8 mouse cellular contexts compared by ENCODE assay signal in genomic region chr4:123749484-123750130, GRCm38 (mm10). TPM values are rescaled to one million over a fixed set of nuclear protein-coding genes. Genes with fewer than 3 reads are reported as not detected.
DNase-seq lines count a peak whose midpoint lies in the region; ATAC-seq lines count a peak whose summit lies in the region.

No protein-coding gene starts in this region.

- H3K4me1 ChIP-seq in embryonic facial prominence, embryonic 14.5 days (ENCODE audit: control insufficient read depth, insufficient read depth, low read length) = peaks cover 10% of the 10 kb centered on the region; the same call in 1 of the 2 replicates
- peaks cover 4% of the 10 kb centered on the region; the same call in 1 of the 2 replicates for H3K4me1 ChIP-seq in hindbrain, embryonic 11.5 days (replicated peaks; ENCODE audit: control insufficient read depth, insufficient read depth, low read length)
- peaks cover 7% of the 10 kb centered on the region for H3K4me1 ChIP-seq in limb, embryonic 11.5 days (ENCODE audit: control insufficient read depth, insufficient read depth, low read length)
- peaks cover 24% of the 10 kb centered on the region for H3K4me1 ChIP-seq in midbrain, embryonic 16.5 days (ENCODE audit: control insufficient read depth, insufficient read depth, low read length)

- peak overlapping the region; percentile 72 for H3K4me2 ChIP-seq in embryonic facial prominence, embryonic 14.5 days (ENCODE audit: low read depth, low read length)
- peak overlapping the region; percentile 59 for H3K4me2 ChIP-seq in hindbrain, embryonic 11.5 days (replicated peaks; ENCODE audit: low read depth, low read length)
- H3K4me2 ChIP-seq in limb, embryonic 11.5 days (ENCODE audit: low read depth, severe bottlenecking) = peak overlapping the region; percentile 86
- H3K4me2 ChIP-seq in midbrain, embryonic 16.5 days (ENCODE audit: low read length) = peak overlapping the region; percentile 75

- no peaks in the 10 kb centered on the region for H3K36me3 ChIP-seq in embryonic facial prominence, embryonic 14.5 days (ENCODE audit: control insufficient read depth, insufficient read depth, low read length)
- no peaks in the 10 kb centered on the region for H3K36me3 ChIP-seq in hindbrain, embryonic 11.5 days (ENCODE audit: control insufficient read depth, insufficient read depth, low read length)
- no peaks in the 10 kb centered on the region for H3K36me3 ChIP-seq in limb, embryonic 11.5 days (ENCODE audit: control insufficient read depth, insufficient read depth, low read length)
- H3K36me3 ChIP-seq in midbrain, embryonic 16.5 days (ENCODE audit: control insufficient read depth, insufficient read depth, low read length) = no peaks in the 10 kb centered on the region

- no peaks in the 10 kb centered on the region for H3K9me3 ChIP-seq in embryonic facial prominence, embryonic 14.5 days (ENCODE audit: control insufficient read depth, low read length)
- H3K9me3 ChIP-seq in hindbrain, embryonic 11.5 days (ENCODE audit: control insufficient read depth, low read length) = no peaks in the 10 kb centered on the region
- no peaks in the 10 kb centered on the region for H3K9me3 ChIP-seq in limb, embryonic 11.5 days (ENCODE audit: control insufficient read depth, low read length)
- H3K9me3 ChIP-seq in midbrain, embryonic 16.5 days (replicated peaks; ENCODE audit: control insufficient read depth, low read length, poor library complexity, severe bottlenecking) = no peaks in the 10 kb centered on the region

- H3K9ac ChIP-seq in embryonic facial prominence, embryonic 14.5 days (ENCODE audit: low read depth, low read length) = peak overlapping the region; percentile 88
- H3K9ac ChIP-seq in hindbrain, embryonic 11.5 days (ENCODE audit: low read depth, low read length) = peak overlapping the region; percentile 70
- H3K9ac ChIP-seq in limb, embryonic 11.5 days (ENCODE audit: low read length) = peak overlapping the region; percentile 77
- H3K9ac ChIP-seq in midbrain, embryonic 16.5 days (ENCODE audit: low read depth, low read length) = peak overlapping the region; percentile 93

- under 1% methylated on average over 27 of the region's 55 CpGs for WGBS in embryonic facial prominence, embryonic 14.5 days
- WGBS in hindbrain, embryonic 11.5 days = under 1% methylated on average over 45 of the region's 55 CpGs
- under 1% methylated on average over 55 of the region's 55 CpGs for WGBS in limb, embryonic 11.5 days
- WGBS in midbrain, embryonic 16.5 days = under 1% methylated on average over 50 of the region's 55 CpGs

- no peaks in the 10 kb centered on the region for H3K27me3 ChIP-seq in embryonic facial prominence, embryonic 14.5 days (replicated peaks; ENCODE audit: control insufficient read depth, insufficient read depth, low read length)
- no peaks in the 10 kb centered on the region for H3K27me3 ChIP-seq in hindbrain, embryonic 11.5 days (ENCODE audit: control insufficient read depth, insufficient read depth, low read length)
- no peaks in the 10 kb centered on the region for H3K27me3 ChIP-seq in limb, embryonic 11.5 days (ENCODE audit: control insufficient read depth, insufficient read depth, low read length)
- peaks cover 2% of the 10 kb centered on the region; the same call in 1 of the 2 replicates for H3K27me3 ChIP-seq in midbrain, embryonic 16.5 days (ENCODE audit: control insufficient read depth, insufficient read depth, low read depth, low read length)

- ATAC-seq in embryonic facial prominence, embryonic 14.5 days (ENCODE audit: low read depth) = peak; percentile 76
- ATAC-seq in hindbrain, embryonic 11.5 days (ENCODE audit: low FRiP score) = peak; percentile 86
- ATAC-seq in limb, embryonic 11.5 days (ENCODE audit: insufficient number of reproducible peaks, low FRiP score, low TSS enrichment, low read depth) = no peak
- ATAC-seq in midbrain, embryonic 16.5 days = peak; percentile 85

- DNase-seq in layer of hippocampus, postnatal 14 days (ENCODE audit: low spot score in 2 of 2) = peak; percentile 21 to 29
- no peak for DNase-seq in layer of hippocampus, adult 8-10 months (ENCODE audit: low spot score in 2 of 2)
- DNase-seq in R1 (ENCODE audit: low read depth, low spot score) = peak; percentile 52
- DNase-seq in embryonic facial prominence, embryonic 14.5 days (ENCODE audit: low spot score) = peak; percentile 27
- peak; percentile 49 for DNase-seq in hindbrain, embryonic 11.5 days (ENCODE audit: low spot score)
- DNase-seq in limb, embryonic 11.5 days (ENCODE audit: low spot score) = no peak
- DNase-seq in frontal cortex, postnatal 36 days (ENCODE audit: low spot score in 2 of 2) = no peak

- H3K4me3 ChIP-seq in embryonic facial prominence, embryonic 14.5 days (ENCODE audit: low read depth, low read length) = peak overlapping the region; percentile 97
- peak overlapping the region; percentile 92 for H3K4me3 ChIP-seq in hindbrain, embryonic 11.5 days (ENCODE audit: low read depth, low read length)
- peak overlapping the region; percentile 98 for H3K4me3 ChIP-seq in limb, embryonic 11.5 days (ENCODE audit: low read depth, low read length)
- H3K4me3 ChIP-seq in midbrain, embryonic 16.5 days (ENCODE audit: low read depth, low read length) = peak overlapping the region; percentile 99

- peak overlapping the region; percentile 92 for H3K27ac ChIP-seq in embryonic facial prominence, embryonic 14.5 days (replicated peaks; ENCODE audit: low read depth, low read length)
- H3K27ac ChIP-seq in hindbrain, embryonic 11.5 days (ENCODE audit: low read depth, low read length) = peak overlapping the region; percentile 86
- peak overlapping the region; percentile 42; the same call in 1 of the 2 replicates for H3K27ac ChIP-seq in limb, embryonic 11.5 days (replicated peaks; ENCODE audit: low read depth, low read length)
- H3K27ac ChIP-seq in midbrain, embryonic 16.5 days (ENCODE audit: low read length) = peak overlapping the region; percentile 90

RNA-seq across cellular contexts. Expression of gene Akirin1, which starts 0.5 kb away (rescaled TPM):
- 10 to 100 TPM; 58.8 to 62.2 TPM for total RNA-seq in layer of hippocampus, postnatal 14 days (2021)
- total RNA-seq in layer of hippocampus, adult 8-10 months (2022) = 10 to 100 TPM; 54.7 to 59.0 (median 56.9) TPM
- 60.2 and 64.0 TPM in 2 replicates for polyA plus RNA-seq in embryonic facial prominence, embryonic 14.5 days (2014; fragmentation: Nextera tagmentation; extraction: Ambion mirVana)
- polyA plus RNA-seq in hindbrain, embryonic 11.5 days (2014; fragmentation: Nextera tagmentation; extraction: Ambion mirVana) = 104 and 107 TPM in 2 replicates
- polyA plus RNA-seq in limb, embryonic 11.5 days (2014; fragmentation: Nextera tagmentation; extraction: Ambion mirVana) = 68.8 and 69.0 TPM in 2 replicates
- polyA plus RNA-seq in midbrain, embryonic 16.5 days (2015; fragmentation: Nextera tagmentation; extraction: Ambion mirVana) = 77.2 and 86.4 TPM in 2 replicates

RNA-seq across cellular contexts. Expression of gene Ndufs5, which starts 31.6 kb away (rescaled TPM):
- 100 to 1,000 TPM; 178 to 208 TPM for total RNA-seq in layer of hippocampus, postnatal 14 days (2021)
- total RNA-seq in layer of hippocampus, adult 8-10 months (2022) = 100 to 1,000 TPM; 145 to 182 (median 170) TPM
- polyA plus RNA-seq in embryonic facial prominence, embryonic 14.5 days (2014; fragmentation: Nextera tagmentation; extraction: Ambion mirVana) = 367 and 408 TPM in 2 replicates
- 340 and 344 TPM in 2 replicates for polyA plus RNA-seq in hindbrain, embryonic 11.5 days (2014; fragmentation: Nextera tagmentation; extraction: Ambion mirVana)
- 327 and 334 TPM in 2 replicates for polyA plus RNA-seq in limb, embryonic 11.5 days (2014; fragmentation: Nextera tagmentation; extraction: Ambion mirVana)
- 403 and 425 TPM in 2 replicates for polyA plus RNA-seq in midbrain, embryonic 16.5 days (2015; fragmentation: Nextera tagmentation; extraction: Ambion mirVana)

RNA-seq across cellular contexts. Expression of gene Rhbdl2, which starts 38.1 kb away (rescaled TPM):
- total RNA-seq in layer of hippocampus, postnatal 14 days (2021) = 1 to 10 TPM; 1.7 TPM
- total RNA-seq in layer of hippocampus, adult 8-10 months (2022) = under 1 TPM in 3 of 4 experiments, not detected in 1; 0.45 to 0.73 (median 0.66) TPM
- 3.6 and 4.7 TPM in 2 replicates for polyA plus RNA-seq in embryonic facial prominence, embryonic 14.5 days (2014; fragmentation: Nextera tagmentation; extraction: Ambion mirVana)
- 0.46 and 0.86 TPM in 2 replicates for polyA plus RNA-seq in hindbrain, embryonic 11.5 days (2014; fragmentation: Nextera tagmentation; extraction: Ambion mirVana)
- polyA plus RNA-seq in limb, embryonic 11.5 days (2014; fragmentation: Nextera tagmentation; extraction: Ambion mirVana) = 1.3 and 1.7 TPM in 2 replicates
- polyA plus RNA-seq in midbrain, embryonic 16.5 days (2015; fragmentation: Nextera tagmentation; extraction: Ambion mirVana) = 1.4 and 1.7 TPM in 2 replicates

Comparison
In these comparisons a context has a peak if more than half of its experiments do, and no peak if none do; other contexts are left out.
1. DNase-seq: peak in layer of hippocampus, postnatal 14 days (2 of 2), R1 (single experiment), embryonic facial prominence, embryonic 14.5 days (single experiment) and hindbrain, embryonic 11.5 days (single experiment); none in layer of hippocampus, adult 8-10 months (0 of 2), limb, embryonic 11.5 days (single experiment) and frontal cortex, postnatal 36 days (0 of 2).
2. H3K27ac ChIP-seq: peak in every context shown above with its lines; median percentile 92 in embryonic facial prominence, embryonic 14.5 days; 90 in midbrain, embryonic 16.5 days; 86 in hindbrain, embryonic 11.5 days; 42 in limb, embryonic 11.5 days.
3. Peak in every context shown above with its lines, with median percentiles within 50 percentile points of each other: H3K4me2 ChIP-seq, H3K4me3 ChIP-seq and H3K9ac ChIP-seq.